10 mouse cellular contexts compared by ENCODE assay signal in genomic region chr11:61476786-61477382, GRCm38 (mm10). TPM values are rescaled to one million over a fixed set of nuclear protein-coding genes. Genes with fewer than 3 reads are reported as not detected.
DNase-seq lines count a peak whose midpoint lies in the region; ATAC-seq lines count a peak whose summit lies in the region.
"Had no signal": no experiment of that assay in that cellular context is flagged by ENCODE, and none has a peak within 500 bp of the region (broad histone marks: within the 10 kb centered on the region; RNA-seq: fewer than 3 reads in every experiment).

No protein-coding gene starts in this region.

- H3K27me3 ChIP-seq in heart, embryonic 15.5 days, result no peaks in the 10 kb centered on the region; the same call in 1 of the 2 replicates
- no peaks in the 10 kb centered on the region for H3K27me3 ChIP-seq in intestine, embryonic 14.5 days (replicated peaks; ENCODE audit: control insufficient read depth, insufficient read depth, low read length)

- H3K4me1 ChIP-seq in heart, embryonic 15.5 days (replicated peaks), result no peaks in the 10 kb centered on the region; the same call in 1 of the 2 replicates
- peaks cover 7% of the 10 kb centered on the region for H3K4me1 ChIP-seq in intestine, embryonic 14.5 days (replicated peaks; ENCODE audit: control insufficient read depth, insufficient read depth, low read length)

- WGBS in heart, embryonic 15.5 days, result 60% methylated on average over 12 of the region's 12 CpGs
- WGBS in intestine, embryonic 14.5 days, result 39% methylated on average over 12 of the region's 12 CpGs

- no peaks in the 10 kb centered on the region for H3K9me3 ChIP-seq in heart, embryonic 15.5 days (replicated peaks)
- no peaks in the 10 kb centered on the region for H3K9me3 ChIP-seq in intestine, embryonic 14.5 days (ENCODE audit: control insufficient read depth, low read length)

- no peak for ATAC-seq in heart, embryonic 15.5 days (replicated peaks; ENCODE audit: insufficient number of reproducible peaks, insufficient read depth, low FRiP score, low read depth)
- no peak for ATAC-seq in intestine, embryonic 14.5 days (replicated peaks; ENCODE audit: low FRiP score, low TSS enrichment, low read depth)
- ATAC-seq in granulocyte monocyte progenitor cell, adult 5-6 weeks (replicated peaks; ENCODE audit: poor library complexity, severe bottlenecking), result no peak

- H3K36me3 ChIP-seq in heart, embryonic 15.5 days, result no peaks in the 10 kb centered on the region
- no peaks in the 10 kb centered on the region for H3K36me3 ChIP-seq in intestine, embryonic 14.5 days (ENCODE audit: control insufficient read depth, insufficient read depth, low read length)

- DNase-seq in heart, adult 8-10 months (ENCODE audit: low spot score), result no peak
- peak; percentile 80 to 81 for DNase-seq in cerebellum, postnatal 25 days
- no peak for DNase-seq in intestine, embryonic 14.5 days (ENCODE audit: low spot score)
- DNase-seq in lung, postnatal 4 days, result peak; percentile 35 to 53
- DNase-seq in adrenal gland, adult 18-20 months (ENCODE audit: low spot score in 2 of 2), result no peak
- no peak for DNase-seq in T-cell, adult 2 months (ENCODE audit: low spot score)

- H3K27ac ChIP-seq in heart, embryonic 15.5 days, result no peak overlapping the region
- no peak overlapping the region for H3K27ac ChIP-seq in intestine, embryonic 14.5 days (ENCODE audit: low read depth)

- H3K4me2 ChIP-seq in heart, embryonic 15.5 days, result 0 out of 2 replicates have a peak overlapping the region, but pooled peaks have one; percentile 0
- H3K4me2 ChIP-seq in intestine, embryonic 14.5 days (ENCODE audit: low read length), result peak overlapping the region; percentile 16; the same call in 1 of the 2 replicates

- H3K9ac ChIP-seq in heart, embryonic 15.5 days, result no peak overlapping the region
- no peak overlapping the region for H3K9ac ChIP-seq in intestine, embryonic 14.5 days (ENCODE audit: low read length)

- H3K4me3 ChIP-seq in heart, embryonic 15.5 days, result no peak overlapping the region
- no peak overlapping the region for H3K4me3 ChIP-seq in intestine, embryonic 14.5 days (ENCODE audit: low read depth, low read length)

RNA-seq across cellular contexts. Expression of gene Mfap4, which starts 8.3 kb away (rescaled TPM):
- polyA plus RNA-seq in heart, embryonic 15.5 days (2015; fragmentation: Nextera tagmentation; extraction: Ambion mirVana), result 160 and 252 TPM in 2 replicates
- 10 to 100 TPM in 2 of 4 experiments, 1 to 10 TPM in 2; 7.9 to 11.9 (median 9.9) TPM for total RNA-seq in heart, adult 8-10 months (2022)
- polyA plus RNA-seq in intestine, embryonic 14.5 days (2014; fragmentation: Nextera tagmentation; extraction: Ambion mirVana), result 239 and 268 TPM in 2 replicates
- 1 to 10 TPM; 4.8 to 5.6 TPM for total RNA-seq in adrenal gland, adult 18-20 months (2021)
- total RNA-seq in granulocyte monocyte progenitor cell, adult 5-6 weeks (2014; fragmentation: Nextera tagmentation), result not detected in 2 replicates
- total RNA-seq in granulocyte monocyte progenitor cell, adult 5-6 weeks (2017), result not detected in 2 replicates
- total RNA-seq: CH12.LX; neutrophil, adult 5-6 weeks had no signal

RNA-seq across cellular contexts. Expression of gene Mapk7, which starts 17.3 kb away (rescaled TPM):
- polyA plus RNA-seq in heart, embryonic 15.5 days (2015; fragmentation: Nextera tagmentation; extraction: Ambion mirVana), result 23.0 and 33.4 TPM in 2 replicates
- 1 to 10 TPM; 4.3 to 5.1 (median 4.7) TPM for total RNA-seq in heart, adult 8-10 months (2022)
- polyA plus RNA-seq in intestine, embryonic 14.5 days (2014; fragmentation: Nextera tagmentation; extraction: Ambion mirVana), result 41.9 and 47.3 TPM in 2 replicates
- total RNA-seq in adrenal gland, adult 18-20 months (2021), result 10 to 100 TPM; 15.3 to 16.0 TPM
- 9.2 and 12.9 TPM in 2 replicates for total RNA-seq in granulocyte monocyte progenitor cell, adult 5-6 weeks (2014; fragmentation: Nextera tagmentation)
- 5.9 and 13.1 TPM in 2 replicates for total RNA-seq in granulocyte monocyte progenitor cell, adult 5-6 weeks (2017)

RNA-seq across cellular contexts. Expression of gene Rnf112, which starts 23.0 kb away (rescaled TPM):
- 0.35 and 0.42 TPM in 2 replicates for polyA plus RNA-seq in heart, embryonic 15.5 days (2015; fragmentation: Nextera tagmentation; extraction: Ambion mirVana)
- total RNA-seq in heart, adult 8-10 months (2022), result under 1 TPM in 3 of 4 experiments, not detected in 1; 0.12 to 0.14 (median 0.14) TPM
- polyA plus RNA-seq in intestine, embryonic 14.5 days (2014; fragmentation: Nextera tagmentation; extraction: Ambion mirVana), result 0.85 and 1.0 TPM in 2 replicates
- total RNA-seq in adrenal gland, adult 18-20 months (2021), result 1 to 10 TPM; 1.2 to 1.3 TPM
- not detected in 2 replicates for total RNA-seq in granulocyte monocyte progenitor cell, adult 5-6 weeks (2014; fragmentation: Nextera tagmentation)
- not detected in 2 replicates for total RNA-seq in granulocyte monocyte progenitor cell, adult 5-6 weeks (2017)
- total RNA-seq: CH12.LX; neutrophil, adult 5-6 weeks had no signal

RNA-seq across cellular contexts. Expression of gene B9d1, which starts 28.1 kb away (rescaled TPM):
- polyA plus RNA-seq in heart, embryonic 15.5 days (2015; fragmentation: Nextera tagmentation; extraction: Ambion mirVana), result 11.1 and 15.8 TPM in 2 replicates
- total RNA-seq in heart, adult 8-10 months (2022), result 10 to 100 TPM in 1 of 4 experiments, 1 to 10 TPM in 3; 7.9 to 11.2 (median 8.3) TPM
- 34.4 and 37.3 TPM in 2 replicates for polyA plus RNA-seq in intestine, embryonic 14.5 days (2014; fragmentation: Nextera tagmentation; extraction: Ambion mirVana)
- 10 to 100 TPM; 14.4 to 14.8 TPM for total RNA-seq in adrenal gland, adult 18-20 months (2021)
- total RNA-seq in granulocyte monocyte progenitor cell, adult 5-6 weeks (2014; fragmentation: Nextera tagmentation), result 1.6 TPM in 1 of 2 replicates, not detected in the other
- not detected in 2 replicates for total RNA-seq in granulocyte monocyte progenitor cell, adult 5-6 weeks (2017)
- total RNA-seq: neutrophil, adult 5-6 weeks had no signal

Comparison
In these comparisons a context has a peak if more than half of its experiments do, and no peak if none do; other contexts are left out.
1. DNase-seq: peak in cerebellum, postnatal 25 days (2 of 2) and lung, postnatal 4 days (2 of 2); none in heart, adult 8-10 months (single experiment), intestine, embryonic 14.5 days (single experiment), adrenal gland, adult 18-20 months (0 of 2) and T-cell, adult 2 months (single experiment).
2. RNA of gene Mfap4, which starts 8.3 kb away (total RNA-seq): 7.9 to 11.9 TPM in heart, adult 8-10 months and 4.8 to 5.6 TPM in adrenal gland, adult 18-20 months; not detected in granulocyte monocyte progenitor cell, adult 5-6 weeks; every median in the first group is over 4 times any median in the second.